Mouse (Mus musculus): ENCODE measurements around the gene 1700029H14Rik.

The 1700029H14Rik gene

GRCm38 (mm10) chr8:13546421-13546820, 15.8 kb downstream of the 1700029H14Rik start:
- no peak for DNase-seq (ENCODE audit: extremely low read depth, low read depth)

- no peak for DNase-seq (ENCODE audit: extremely low read depth, low read depth)
Measured at GRCm38 (mm10) chr8:13541526-13541925, 20.7 kb downstream of the 1700029H14Rik start.

- no peak for DNase-seq (ENCODE audit: extremely low read depth, low read depth)
Measured at GRCm38 (mm10) chr8:13540122-13540521, 22.1 kb downstream of the 1700029H14Rik start.

GRCm38 (mm10) chr8:13538821-13539220, 23.4 kb downstream of the 1700029H14Rik start:
- no peak for DNase-seq (ENCODE audit: extremely low read depth, low read depth)

- DNase-seq (ENCODE audit: extremely low read depth, low read depth): no peak
Measured at GRCm38 (mm10) chr8:13537102-13537501, 25.2 kb downstream of the 1700029H14Rik start.

- DNase-seq (ENCODE audit: extremely low read depth, low read depth): no peak
Measured at GRCm38 (mm10) chr8:13533123-13533522, 29.1 kb downstream of the 1700029H14Rik start.

- DNase-seq (ENCODE audit: extremely low read depth, low read depth): no peak
Measured at GRCm38 (mm10) chr8:13531602-13532171, 30.6 kb downstream of the 1700029H14Rik start.

- peak; percentile 97 for DNase-seq (ENCODE audit: extremely low read depth, low read depth)
Measured at GRCm38 (mm10) chr8:13530941-13531340, 31.3 kb downstream of the 1700029H14Rik start.

- DNase-seq (ENCODE audit: extremely low read depth, low read depth): no peak
Measured at GRCm38 (mm10) chr8:13530401-13530800, 31.9 kb downstream of the 1700029H14Rik start.

- no peak for DNase-seq (ENCODE audit: extremely low read depth, low read depth)
Measured at GRCm38 (mm10) chr8:13529891-13530316, 32.4 kb downstream of the 1700029H14Rik start.

- DNase-seq (ENCODE audit: extremely low read depth, low read depth): no peak
Measured at GRCm38 (mm10) chr8:13529011-13529840, 33.0 kb downstream of the 1700029H14Rik start.

- DNase-seq (ENCODE audit: extremely low read depth, low read depth): no peak
Measured at GRCm38 (mm10) chr8:13521392-13521791, 40.9 kb downstream of the 1700029H14Rik start.

GRCm38 (mm10) chr8:13520349-13520748, 41.9 kb downstream of the 1700029H14Rik start:
- no peak for DNase-seq (ENCODE audit: extremely low read depth, low read depth)

GRCm38 (mm10) chr8:13519503-13519902, 42.8 kb downstream of the 1700029H14Rik start:
- no peak for DNase-seq (ENCODE audit: extremely low read depth, low read depth)

- no peak for DNase-seq (ENCODE audit: extremely low read depth, low read depth)
Measured at GRCm38 (mm10) chr8:13517284-13517781, 44.9 kb downstream of the 1700029H14Rik start.

GRCm38 (mm10) chr8:13516728-13517127, 45.5 kb downstream of the 1700029H14Rik start:
- DNase-seq (ENCODE audit: extremely low read depth, low read depth): no peak

- no peak for DNase-seq (ENCODE audit: extremely low read depth, low read depth)
Measured at GRCm38 (mm10) chr8:13516011-13516442, 46.2 kb downstream of the 1700029H14Rik start.

- DNase-seq (ENCODE audit: extremely low read depth, low read depth): no peak
Measured at GRCm38 (mm10) chr8:13513556-13514370, 48.5 kb downstream of the 1700029H14Rik start.

GRCm38 (mm10) chr8:13512677-13513076, 49.6 kb downstream of the 1700029H14Rik start:
- no peak for DNase-seq (ENCODE audit: extremely low read depth, low read depth)

GRCm38 (mm10) chr8:13512016-13512415, 50.2 kb downstream of the 1700029H14Rik start:
- no peak for DNase-seq (ENCODE audit: extremely low read depth, low read depth)

GRCm38 (mm10) chr8:13507284-13507937, 54.9 kb downstream of the 1700029H14Rik start:
- DNase-seq (ENCODE audit: extremely low read depth, low read depth): no peak
